Mouse (Mus musculus) liver, embryonic 14.5 days (tissue): Measurements from ENCODE around the gene C1qtnf6.

Experiments
- CTCF ChIP-seq: IDR thresholded peaks from 2 replicates; pipeline ENCODE4 v1.5.1; 2016; ENCODE audit warnings: antibody characterized with exemption, low read depth, control low read depth
- EP300 ChIP-seq: IDR thresholded peaks from 2 replicates; pipeline ENCODE4 v1.6.1; 2016; ENCODE audit warnings: antibody characterized with exemption, low read depth

GRCm38 (mm10) chr15:78576284-78576810, 45.1 kb upstream of the C1qtnf6 start:
- TF ChIP-seq EP300: no peak
- TF ChIP-seq CTCF: no peak
